Mouse (Mus musculus) heart, postnatal 0 days (tissue): ENCODE results near the gene Scyl1.

Experiments
- CTCF ChIP-seq: IDR thresholded peaks from 2 replicates; pipeline ENCODE4 v1.5.1; 2016; ENCODE audit warnings: antibody characterized with exemption, control low read depth, low read depth
- EP300 ChIP-seq: IDR thresholded peaks from 2 replicates; pipeline ENCODE4 v1.6.1; 2016; ENCODE audit warnings: antibody characterized with exemption, low read depth

DNA sequence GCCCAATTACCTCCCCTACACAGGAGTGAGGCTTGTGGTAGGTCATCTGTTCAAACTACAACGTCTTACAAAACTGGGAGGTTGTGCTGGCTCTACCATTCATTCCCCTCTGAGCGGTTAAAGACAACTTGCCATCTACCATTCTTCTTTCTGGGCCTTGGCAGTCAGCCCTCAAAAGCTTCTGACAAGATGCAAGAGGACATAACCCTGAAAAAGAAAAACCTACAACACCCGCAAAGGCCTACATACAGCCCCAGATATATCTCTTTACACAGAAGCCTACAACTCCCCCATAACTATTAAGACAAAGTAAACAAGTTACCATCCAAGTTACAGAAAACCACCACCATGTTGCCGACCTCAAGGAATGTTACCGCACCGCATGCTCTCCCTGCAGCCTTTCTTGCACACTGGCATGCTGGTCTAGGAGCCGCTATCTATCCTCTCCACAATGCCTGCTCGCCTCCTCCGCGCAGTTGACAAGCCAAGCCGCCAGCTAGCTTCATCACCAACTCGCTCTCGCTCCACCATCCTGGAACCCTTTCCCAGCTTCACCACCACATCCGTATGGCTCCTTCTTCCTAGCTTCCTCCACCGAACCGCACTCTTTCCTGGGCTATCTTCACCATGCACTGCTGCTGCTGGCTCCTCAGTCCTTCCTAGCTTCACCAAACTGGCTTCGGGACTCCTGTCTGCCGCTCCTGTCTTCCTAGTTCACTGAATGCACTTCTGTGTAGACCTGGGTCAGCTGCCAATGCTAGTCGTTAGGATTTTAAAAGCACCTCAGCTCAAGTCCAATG, 29.6 kb upstream of the Scyl1 start:
- TF ChIP-seq EP300 (no peak), CTCF (no peak)
